Mouse (Mus musculus) neural tube, embryonic 12.5 days (tissue): ENCODE results near the gene Fam162b. TPM values are rescaled to one million over a fixed set of nuclear protein-coding genes. Genes with fewer than 3 reads are reported as not detected.

Experiments used
- ATAC-seq: fragments of 200-750 bp; cut with Nextera tagmentation; 2 replicates; pipeline ENCODE4 v1.8.0; 2017; ENCODE audit warnings: low read depth, mild to moderate bottlenecking, moderate TSS enrichment, moderate library complexity; ENCODE audit not compliant: low FRiP score
- H3K27ac ChIP-seq: fragments of 300-500 bp; sonication (generic); 2 replicates; pipeline ENCODE4 v1.5.1; 2016
- H3K27me3 ChIP-seq: fragments of 300-500 bp; sonication (generic); replicated peaks from 2 replicates; pipeline ENCODE4 v1.6.1; 2016; ENCODE audit warnings: mild to moderate bottlenecking
- H3K36me3 ChIP-seq: fragments of 300-500 bp; sonication (generic); 2 replicates; pipeline ENCODE4 v1.6.1; 2016; ENCODE audit warnings: mild to moderate bottlenecking
- H3K4me1 ChIP-seq: fragments of 300-500 bp; sonication (generic); 2 replicates; pipeline ENCODE4 v1.6.1; 2016
- H3K4me2 ChIP-seq: fragments of 300-500 bp; sonication (generic); replicated peaks from 2 replicates; pipeline ENCODE4 v1.6.1; 2016; ENCODE audit warnings: mild to moderate bottlenecking
- H3K4me3 ChIP-seq: fragments of 300-500 bp; sonication (generic); 2 replicates; pipeline ENCODE4 v1.5.1; 2016
- H3K9ac ChIP-seq: fragments of 300-500 bp; sonication (generic); 2 replicates; pipeline ENCODE4 v1.6.1; 2016; ENCODE audit warnings: mild to moderate bottlenecking
- H3K9me3 ChIP-seq: fragments of 300-500 bp; sonication (generic); 2 replicates; pipeline ENCODE4 v1.6.1; 2016; ENCODE audit warnings: mild to moderate bottlenecking
- WGBS: fragments of 180-500 bp; shearing (Covaris S2); methylation state at CpG from one replicate; pipeline ENCODE4 v1.1.7; 2016; 5-methylcytosine and 5-hydroxymethylcytosine counted together
- polyA plus RNA-seq: library from polyadenylated mRNA; unstranded; fragments of >200 nt; fragmentation: Nextera tagmentation; extraction: Ambion mirVana; gene quantifications from 2 replicates; pipeline ENCODE4 v1.2.1, GENCODE M21; 2016

Gene Fam162b
- polyA plus RNA-seq, 1 experiment from 2014 or later: 0.65 TPM

GRCm38 (mm10) chr10:51595001-51595931 lies 4.9 kb upstream of the Fam162b start:
- H3K36me3 ChIP-seq: no peaks in the 10 kb centered on the region
- 46% methylated on average over 10 of the region's 10 CpGs for WGBS
- H3K4me1 ChIP-seq: peaks cover 1% of the 10 kb centered on the region
- H3K4me3 ChIP-seq: no peak overlapping the region
- ATAC-seq: peak; percentile 59; the same call in 1 of the 2 replicates
- H3K27me3 ChIP-seq: no peaks in the 10 kb centered on the region; the same call in 1 of the 2 replicates
- H3K9me3 ChIP-seq: no peaks in the 10 kb centered on the region
- H3K9ac ChIP-seq: no peak overlapping the region
- no peak overlapping the region for H3K27ac ChIP-seq
- no peak overlapping the region for H3K4me2 ChIP-seq

GRCm38 (mm10) chr10:51591574-51591973 lies 1.3 kb upstream of the Fam162b start:
- Histone ChIP-seq H3K36me3 (no peaks in the 10 kb centered on the region), H3K4me3 (no peak overlapping the region), H3K27ac (no peak overlapping the region), H3K4me2 (no peak overlapping the region), H3K4me1 (peaks cover 6% of the 10 kb centered on the region), H3K9me3 (no peaks in the 10 kb centered on the region), H3K9ac (no peak overlapping the region), H3K27me3 (no peaks in the 10 kb centered on the region; the same call in 1 of the 2 replicates)
- ATAC-seq: no peak
- WGBS: 92% methylated on average over 2 of the region's 2 CpGs

GRCm38 (mm10) chr10:51584919-51585318 lies 5.4 kb downstream of the Fam162b start:
- ATAC-seq: no peak
- H3K27ac ChIP-seq: no peak overlapping the region
- no peak overlapping the region for H3K4me2 ChIP-seq

GRCm38 (mm10) chr10:51584378-51584777 lies 5.9 kb downstream of the Fam162b start:
- 61% methylated on average over 1 of the region's 1 CpGs for WGBS
- H3K9me3 ChIP-seq: no peaks in the 10 kb centered on the region
- H3K27ac ChIP-seq: no peak overlapping the region
- H3K4me3 ChIP-seq: no peak overlapping the region
- H3K27me3 ChIP-seq: no peaks in the 10 kb centered on the region
- H3K9ac ChIP-seq: no peak overlapping the region
- no peaks in the 10 kb centered on the region for H3K36me3 ChIP-seq
- no peak for ATAC-seq
- no peak overlapping the region for H3K4me2 ChIP-seq
- no peaks in the 10 kb centered on the region for H3K4me1 ChIP-seq

More at GRCm38 (mm10) chr10:51584919-51585318, 5.4 kb downstream of the Fam162b start:
- Histone ChIP-seq H3K36me3 (no peaks in the 10 kb centered on the region), H3K9me3 (no peaks in the 10 kb centered on the region), H3K4me1 (peaks cover 1% of the 10 kb centered on the region; the same call in 1 of the 2 replicates), H3K27me3 (no peaks in the 10 kb centered on the region; the same call in 1 of the 2 replicates), H3K9ac (no peak overlapping the region), H3K4me3 (no peak overlapping the region)

GRCm38 (mm10) chr10:51571225-51571996 lies 18.9 kb downstream of the Fam162b start:
- no peaks in the 10 kb centered on the region for H3K4me1 ChIP-seq
- WGBS: 82% methylated on average over 9 of the region's 9 CpGs
- ATAC-seq: no peak
- H3K4me2 ChIP-seq: no peak overlapping the region
- H3K27me3 ChIP-seq: no peaks in the 10 kb centered on the region
- H3K27ac ChIP-seq: no peak overlapping the region
- H3K9ac ChIP-seq: no peak overlapping the region
- H3K4me3 ChIP-seq: no peak overlapping the region
- no peaks in the 10 kb centered on the region for H3K36me3 ChIP-seq
- no peaks in the 10 kb centered on the region for H3K9me3 ChIP-seq

GRCm38 (mm10) chr10:51556005-51556404 lies 34.3 kb downstream of the Fam162b start:
- H3K27me3 ChIP-seq: no peaks in the 10 kb centered on the region
- no peak overlapping the region for H3K4me3 ChIP-seq
- H3K36me3 ChIP-seq: no peaks in the 10 kb centered on the region
- no peaks in the 10 kb centered on the region for H3K9me3 ChIP-seq
- no peak overlapping the region for H3K27ac ChIP-seq
- no peak overlapping the region for H3K4me2 ChIP-seq
- no peak overlapping the region for H3K9ac ChIP-seq
- ATAC-seq: no peak
- WGBS: 69% methylated on average over 1 of the region's 1 CpGs
- no peaks in the 10 kb centered on the region for H3K4me1 ChIP-seq

- Histone ChIP-seq H3K9me3 (no peaks in the 10 kb centered on the region), H3K9ac (peak overlapping the region; percentile 56; the same call in 1 of the 2 replicates), H3K27me3 (no peaks in the 10 kb centered on the region), H3K4me3 (peak overlapping the region; percentile 40), H3K4me2 (peak overlapping the region; percentile 87), H3K4me1 (no peaks in the 10 kb centered on the region), H3K27ac (no peak overlapping the region), H3K36me3 (no peaks in the 10 kb centered on the region)
- WGBS: 3% methylated on average over 16 of the region's 16 CpGs
- peak; percentile 95 for ATAC-seq
Observed at GRCm38 (mm10) chr10:51553348-51554123, 36.8 kb downstream of the Fam162b start.

Other genes starting within 250 kb of the Fam162b start
- not detected in 2 replicates for gene Gm49339, start 109.9 kb downstream of the Fam162b start, polyA plus RNA-seq
- gene Lilr4b, start 109.9 kb downstream of the Fam162b start, polyA plus RNA-seq: 0.28 TPM in 1 of 2 replicates, not detected in the other
- 1.5 and 1.8 TPM in 2 replicates for gene Lilrb4a, start 99.6 kb downstream of the Fam162b start, polyA plus RNA-seq
- not detected in 2 replicates for gene Gprc6a, start 40.9 kb upstream of the Fam162b start, polyA plus RNA-seq
- gene Rfx6, start 87.2 kb upstream of the Fam162b start, polyA plus RNA-seq: 0.08 and 0.22 TPM in 2 replicates